In genomic region chr3:84686799-84687487, GRCm38 (mm10) we compare ENCODE assay signal across 16 mouse cellular contexts. TPM values are rescaled to one million over a fixed set of nuclear protein-coding genes. Genes with fewer than 3 reads are reported as not detected.
A peak's percentile ranks its signal among the peaks of the same experiment; 100 is the strongest.
DNase-seq lines count a peak whose midpoint lies in the region; ATAC-seq and TF ChIP-seq lines count a peak whose summit lies in the region.
"Had no signal": no experiment of that assay in that cellular context is flagged by ENCODE, and none has a peak within 500 bp of the region (broad histone marks: within the 10 kb centered on the region; RNA-seq: fewer than 3 reads in every experiment).

No protein-coding gene starts in this region.

- no peak for ATAC-seq in hindbrain, embryonic 13.5 days (ENCODE audit: low FRiP score)
- no peak for ATAC-seq in hindbrain, embryonic 12.5 days (ENCODE audit: low FRiP score)
- ATAC-seq in midbrain, embryonic 11.5 days (ENCODE audit: low FRiP score) = no peak
- ATAC-seq in megakaryocyte progenitor cell, adult 5-6 weeks (replicated peaks; ENCODE audit: poor library complexity) = peak; percentile 61
- ATAC-seq: activated CD4-positive, CD25-positive, alpha-beta regulatory T cell, adult 4 months; forebrain, embryonic 15.5 days; liver, embryonic 12.5 days had no signal

- no peaks in the 10 kb centered on the region for H3K36me3 ChIP-seq in hindbrain, embryonic 13.5 days
- no peaks in the 10 kb centered on the region for H3K36me3 ChIP-seq in hindbrain, embryonic 12.5 days
- no peaks in the 10 kb centered on the region for H3K36me3 ChIP-seq in midbrain, embryonic 11.5 days (ENCODE audit: control insufficient read depth, insufficient read depth, low read length)
- H3K36me3 ChIP-seq in midbrain, embryonic 10.5 days = no peaks in the 10 kb centered on the region
- H3K36me3 ChIP-seq: forebrain, embryonic 15.5 days; liver, embryonic 12.5 days; neural tube, embryonic 13.5 days had no signal

- WGBS in hindbrain, embryonic 13.5 days = 68% methylated on average over 7 of the region's 7 CpGs
- WGBS in hindbrain, embryonic 12.5 days = 73% methylated on average over 7 of the region's 7 CpGs
- 76% methylated on average over 7 of the region's 7 CpGs for WGBS in midbrain, embryonic 11.5 days
- WGBS in midbrain, embryonic 10.5 days = 76% methylated on average over 7 of the region's 7 CpGs

- H3K9ac ChIP-seq in hindbrain, embryonic 13.5 days = no peak overlapping the region
- no peak overlapping the region for H3K9ac ChIP-seq in hindbrain, embryonic 12.5 days
- no peak overlapping the region for H3K9ac ChIP-seq in midbrain, embryonic 11.5 days (ENCODE audit: low read length)
- H3K9ac ChIP-seq: forebrain, embryonic 15.5 days; liver, embryonic 12.5 days; neural tube, embryonic 13.5 days had no signal

- peaks cover 3% of the 10 kb centered on the region; the same call in 1 of the 2 replicates for H3K27me3 ChIP-seq in hindbrain, embryonic 13.5 days
- H3K27me3 ChIP-seq in hindbrain, embryonic 12.5 days = no peaks in the 10 kb centered on the region; the same call in 1 of the 2 replicates
- H3K27me3 ChIP-seq in midbrain, embryonic 11.5 days (ENCODE audit: control insufficient read depth, insufficient read depth, low read length) = no peaks in the 10 kb centered on the region
- peaks cover 10% of the 10 kb centered on the region for H3K27me3 ChIP-seq in midbrain, embryonic 10.5 days (ENCODE audit: low read depth, poor library complexity, severe bottlenecking)
- H3K27me3 ChIP-seq: forebrain, embryonic 15.5 days; neural tube, embryonic 13.5 days had no signal

- H3K4me3 ChIP-seq in hindbrain, embryonic 13.5 days = no peak overlapping the region
- H3K4me3 ChIP-seq in hindbrain, embryonic 12.5 days = no peak overlapping the region
- no peak overlapping the region for H3K4me3 ChIP-seq in midbrain, embryonic 11.5 days (ENCODE audit: low read depth, low read length)
- H3K4me3 ChIP-seq in midbrain, embryonic 10.5 days = no peak overlapping the region
- no peak overlapping the region for H3K4me3 ChIP-seq in bone marrow macrophage, adult 2 months (ENCODE audit: insufficient read depth, low read length)
- H3K4me3 ChIP-seq: forebrain, embryonic 15.5 days; liver, embryonic 12.5 days; neural tube, embryonic 13.5 days had no signal

- DNase-seq in midbrain, embryonic 11.5 days (ENCODE audit: low spot score, missing footprints) = peak; percentile 75
- no peak for DNase-seq in midbrain, embryonic 10.5 days (ENCODE audit: low spot score)
- DNase-seq in embryo, embryonic 10 days (ENCODE audit: low spot score) = no peak
- no peak for DNase-seq in B cell, adult 2 months
- DNase-seq: cerebellum, adult 11-12 months; heart, adult 18-20 months; lung, postnatal 14 days had no signal

- no peak for TF ChIP-seq POLR2A in bone marrow macrophage, adult 2 months (IDR thresholded peaks at IDR 0.05; ENCODE audit: borderline replicate concordance, low read depth, low read length)

- H3K4me1 ChIP-seq in hindbrain, embryonic 13.5 days (replicated peaks) = peaks cover 19% of the 10 kb centered on the region
- H3K4me1 ChIP-seq in hindbrain, embryonic 12.5 days = peaks cover 16% of the 10 kb centered on the region; the same call in 1 of the 2 replicates
- peaks cover 7% of the 10 kb centered on the region; the same call in 1 of the 2 replicates for H3K4me1 ChIP-seq in midbrain, embryonic 11.5 days (ENCODE audit: control insufficient read depth, insufficient read depth, low read length)
- peaks cover 14% of the 10 kb centered on the region for H3K4me1 ChIP-seq in midbrain, embryonic 10.5 days
- peaks cover 43% of the 10 kb centered on the region for H3K4me1 ChIP-seq in bone marrow macrophage, adult 2 months (ENCODE audit: control insufficient read depth, insufficient read depth, low read length)
- H3K4me1 ChIP-seq: liver, embryonic 12.5 days had no signal

- H3K9me3 ChIP-seq in hindbrain, embryonic 13.5 days = no peaks in the 10 kb centered on the region
- no peaks in the 10 kb centered on the region for H3K9me3 ChIP-seq in hindbrain, embryonic 12.5 days (replicated peaks)
- no peaks in the 10 kb centered on the region for H3K9me3 ChIP-seq in midbrain, embryonic 11.5 days (ENCODE audit: control insufficient read depth, low read length)
- H3K9me3 ChIP-seq in midbrain, embryonic 10.5 days (replicated peaks) = no peaks in the 10 kb centered on the region
- H3K9me3 ChIP-seq: forebrain, embryonic 15.5 days; liver, embryonic 12.5 days; neural tube, embryonic 13.5 days had no signal

- no peak for TF ChIP-seq CTCF in bone marrow macrophage, adult 2 months (IDR thresholded peaks at IDR 0.05; ENCODE audit: low read depth, low read length)

- 0 out of 2 replicates have a peak overlapping the region, but pooled peaks have one; percentile 19 for H3K27ac ChIP-seq in hindbrain, embryonic 13.5 days
- no peak overlapping the region for H3K27ac ChIP-seq in hindbrain, embryonic 12.5 days
- no peak overlapping the region for H3K27ac ChIP-seq in midbrain, embryonic 11.5 days (ENCODE audit: low read depth, low read length)
- no peak overlapping the region for H3K27ac ChIP-seq in midbrain, embryonic 10.5 days (replicated peaks)
- peak overlapping the region; percentile 68 for H3K27ac ChIP-seq in bone marrow macrophage, adult 2 months (ENCODE audit: insufficient read depth, low read depth, low read length)
- H3K27ac ChIP-seq: forebrain, embryonic 15.5 days; kidney, postnatal 0 days; liver, embryonic 12.5 days; neural tube, embryonic 13.5 days had no signal

- no peak overlapping the region for H3K4me2 ChIP-seq in hindbrain, embryonic 13.5 days
- no peak overlapping the region for H3K4me2 ChIP-seq in hindbrain, embryonic 12.5 days (replicated peaks)
- H3K4me2 ChIP-seq in midbrain, embryonic 11.5 days = no peak overlapping the region
- H3K4me2 ChIP-seq: forebrain, embryonic 15.5 days; liver, embryonic 12.5 days; neural tube, embryonic 13.5 days had no signal

RNA-seq across cellular contexts. Expression of gene Tmem154, which starts 21.0 kb away (rescaled TPM):
- polyA plus RNA-seq in hindbrain, embryonic 13.5 days (2015; fragmentation: Nextera tagmentation; extraction: Ambion mirVana) = 0.53 and 0.60 TPM in 2 replicates
- 0.44 and 1.1 TPM in 2 replicates for polyA plus RNA-seq in hindbrain, embryonic 12.5 days (2016; fragmentation: Nextera tagmentation; extraction: Ambion mirVana)
- polyA plus RNA-seq in midbrain, embryonic 11.5 days (2014; fragmentation: Nextera tagmentation; extraction: Ambion mirVana) = 0.16 and 0.36 TPM in 2 replicates
- 0.25 and 0.29 TPM in 2 replicates for polyA plus RNA-seq in midbrain, embryonic 10.5 days (2016; fragmentation: Nextera tagmentation; extraction: Ambion mirVana)
- polyA plus RNA-seq in bone marrow macrophage, adult 2 months (2012; ENCODE audit: insufficient read depth, insufficient read length, missing spikeins) = 5.4 and 5.9 TPM in 2 replicates
- total RNA-seq in megakaryocyte progenitor cell, adult 5-6 weeks (2015) = 9.9 and 10.6 TPM in 2 replicates
- total RNA-seq in megakaryocyte progenitor cell, adult 5-6 weeks (2017) = 4.0 and 4.6 TPM in 2 replicates

Comparison
In these comparisons a context has a peak if more than half of its experiments do, and no peak if none do; other contexts are left out.
1. H3K27ac ChIP-seq: peak in hindbrain, embryonic 13.5 days (single experiment) and bone marrow macrophage, adult 2 months (single experiment); none in hindbrain, embryonic 12.5 days (single experiment), midbrain, embryonic 11.5 days (single experiment) and midbrain, embryonic 10.5 days (single experiment).